Mouse (Mus musculus): ENCODE results near the gene Spata32. TPM values are rescaled to one million over a fixed set of nuclear protein-coding genes. Genes with fewer than 3 reads are reported as not detected.

Gene Spata32
- total and polyA plus RNA-seq, 3 experiments: not detected

DNA sequence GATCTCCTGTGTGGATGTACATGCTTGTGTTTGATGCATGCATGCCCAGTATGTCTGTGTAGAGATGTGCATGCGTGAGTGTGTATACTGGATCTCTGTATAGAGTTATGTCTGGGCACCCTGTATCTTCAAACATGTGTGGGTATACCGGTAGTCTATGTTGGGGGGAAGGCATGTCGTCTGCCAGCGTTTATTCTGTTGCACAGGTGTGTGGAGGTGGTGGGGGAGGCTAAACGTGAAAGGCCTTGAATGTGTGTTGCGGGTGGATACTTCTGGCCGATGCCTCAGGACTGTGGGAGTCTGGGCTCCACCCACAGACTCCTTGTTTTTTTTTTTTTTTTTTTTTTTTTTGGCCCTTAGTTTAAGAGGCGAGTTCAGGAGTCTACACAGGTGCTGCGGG, 36.9 kb downstream of the Spata32 start:
- Histone ChIP-seq H3K27me3 (replicated peaks) (no peaks in the 10 kb centered on the region), H3K4me3 (replicated peaks in 1 of 3; ENCODE audit: low read depth in 2 of 3, low read length in 2 of 3, poor library complexity in 1 of 3) (no peak overlapping the region), H3K4me1 (ENCODE audit: control insufficient read depth in 1 of 2, insufficient read depth in 2 of 2) (peaks cover 31 to 63% of the 10 kb centered on the region in 2 experiments), H3K4me2 (ENCODE audit: insufficient read depth, low read depth, poor library complexity, severe bottlenecking) (no peak overlapping the region), H3K36me3 (replicated peaks in 1 of 2; ENCODE audit: control insufficient read depth in 1 of 2, insufficient read depth in 1 of 2, low read length in 1 of 2) (peaks cover 53 to 73% of the 10 kb centered on the region in 2 experiments), H3K79me2 (replicated peaks; ENCODE audit: control insufficient read depth, extremely low read depth, insufficient read depth, poor library complexity, severe bottlenecking) (peaks cover 44% of the 10 kb centered on the region), H3K9me3 (replicated peaks; ENCODE audit: low read length) (no peaks in the 10 kb centered on the region), H3K9ac (ENCODE audit: insufficient read depth, low read depth) (no peak overlapping the region), H3K27ac (ENCODE audit: insufficient read depth, low read depth) (no peak overlapping the region)
- no peak for TF ChIP-seq CHD2 (IDR thresholded peaks at IDR 0.05; ENCODE audit: low read length)
- TF ChIP-seq E2F4 (IDR thresholded peaks at IDR 0.05; ENCODE audit: insufficient replicate concordance, low read depth, low read length): no peak
- TF ChIP-seq RAD21 (IDR thresholded peaks at IDR 0.05; ENCODE audit: low read depth, low read length): no peak
- TF ChIP-seq ZKSCAN1 (IDR thresholded peaks at IDR 0.05; ENCODE audit: borderline replicate concordance, low read depth, low read length): no peak
- no peak for TF ChIP-seq IRF4 (IDR thresholded peaks at IDR 0.05; ENCODE audit: low read depth, low read length)
- TF ChIP-seq HCFC1 (IDR thresholded peaks at IDR 0.05; ENCODE audit: low read depth, low read length): no peak
- no peak for TF ChIP-seq BHLHE40 (IDR thresholded peaks at IDR 0.05; ENCODE audit: low read depth, low read length)
- no peak for TF ChIP-seq POLR2A (IDR thresholded peaks at IDR 0.05; ENCODE audit: low read depth, low read length)
- TF ChIP-seq TCF12 (IDR thresholded peaks at IDR 0.05; ENCODE audit: low read depth, low read length): no peak
- no peak for DNase-seq (ENCODE audit: extremely low read depth)
- in situ Hi-C loops (cut with MboI; ENCODE audit: low pct_ligation_motif_present, low pct_unique_long_range_greater_than_20kb, low sequenced_read_pairs) (no loop called here), dilution Hi-C loops (cut with MboI; ENCODE audit: extremely low pct_ligation_motif_present, extremely low pct_unique_long_range_greater_than_20kb, low sequenced_read_pairs) (no loop called here)

- in situ Hi-C loops (cut with MboI; ENCODE audit: low pct_ligation_motif_present, low pct_unique_long_range_greater_than_20kb, low sequenced_read_pairs): no loop called here
- no peaks in the 10 kb centered on the region for H3K27me3 ChIP-seq (replicated peaks)
- peaks cover 31 to 72% of the 10 kb centered on the region in 2 experiments for H3K4me1 ChIP-seq (ENCODE audit: control insufficient read depth in 1 of 2, insufficient read depth in 2 of 2)
- H3K9ac ChIP-seq (ENCODE audit: insufficient read depth, low read depth): no peak overlapping the region
- peaks cover 45% of the 10 kb centered on the region for H3K79me2 ChIP-seq (replicated peaks; ENCODE audit: control insufficient read depth, extremely low read depth, insufficient read depth, poor library complexity, severe bottlenecking)
- H3K27ac ChIP-seq (ENCODE audit: insufficient read depth, low read depth): no peak overlapping the region
- DNase-seq (ENCODE audit: extremely low read depth): no peak
- peaks cover 44 to 64% of the 10 kb centered on the region in 2 experiments for H3K36me3 ChIP-seq (replicated peaks in 1 of 2; ENCODE audit: control insufficient read depth in 1 of 2, insufficient read depth in 1 of 2, low read length in 1 of 2)
- H3K4me3 ChIP-seq (replicated peaks in 1 of 3; ENCODE audit: low read depth in 2 of 3, low read length in 2 of 3, poor library complexity in 1 of 3): no peak overlapping the region
- dilution Hi-C loops (cut with MboI; ENCODE audit: extremely low pct_ligation_motif_present, extremely low pct_unique_long_range_greater_than_20kb, low sequenced_read_pairs): no loop called here
- TF ChIP-seq SMC3 (IDR thresholded peaks at IDR 0.05; ENCODE audit: low read depth, low read length): no peak
- TF ChIP-seq MXI1 (IDR thresholded peaks at IDR 0.05; ENCODE audit: low read depth, low read length): no peak
- TF ChIP-seq ELF1 (IDR thresholded peaks at IDR 0.05; ENCODE audit: low read depth, low read length): no peak
- TF ChIP-seq UBTF (IDR thresholded peaks at IDR 0.05; ENCODE audit: low read depth, low read length): no peak
- no peak for TF ChIP-seq TCF12 (IDR thresholded peaks at IDR 0.05; ENCODE audit: low read depth, low read length)
- no peak for TF ChIP-seq E2F4 (IDR thresholded peaks at IDR 0.05; ENCODE audit: insufficient replicate concordance, low read depth, low read length)
- no peak for TF ChIP-seq PAX5 (IDR thresholded peaks at IDR 0.05; ENCODE audit: low read length)
- TF ChIP-seq CHD2 (IDR thresholded peaks at IDR 0.05; ENCODE audit: low read length): no peak
- TF ChIP-seq JUN (IDR thresholded peaks at IDR 0.05; ENCODE audit: insufficient read depth, low read depth, low read length): no peak
- no peak for TF ChIP-seq KAT2A (IDR thresholded peaks at IDR 0.05; ENCODE audit: insufficient replicate concordance, low read length)
- no peak for TF ChIP-seq RCOR1 (conservative IDR thresholded peaks at IDR 0.05; ENCODE audit: low read depth, low read length)
- no peaks in the 10 kb centered on the region for H3K9me3 ChIP-seq (replicated peaks; ENCODE audit: low read length)
- H3K4me2 ChIP-seq (ENCODE audit: insufficient read depth, low read depth, poor library complexity, severe bottlenecking): no peak overlapping the region
These were observed 37.8 kb downstream of the Spata32 start for GRCm38 (mm10) chr11:103180426-103180825.

Data from CH12.LX (cell line).